Mouse (Mus musculus) retina, adult 2 months (tissue): Measurements from ENCODE around the gene Raet1e.
"Not testable (repeated sequence)": the region's sequence is repeated elsewhere in the genome, so short reads cannot be mapped to it uniquely, and the experiment has no call there.

Source experiments
- DNase-seq: peaks from one replicate; pipeline ENCODE4 v3.0.0-alpha.2; 2012; ENCODE audit warnings: low read depth, low spot score

Raet1e gene

GRCm38 (mm10) chr10:22361415-22362352 lies 203.3 kb downstream of the Raet1e start:
- DNase-seq, result not testable (repeated sequence)

GRCm38 (mm10) chr10:22362466-22362865 lies 204.1 kb downstream of the Raet1e start:
- DNase-seq, result not testable (repeated sequence)

GRCm38 (mm10) chr10:22364915-22365314 lies 206.5 kb downstream of the Raet1e start:
- DNase-seq, result not testable (repeated sequence)

GRCm38 (mm10) chr10:22381226-22381625 lies 222.9 kb downstream of the Raet1e start:
- DNase-seq, result not testable (repeated sequence)

- DNase-seq, result not testable (repeated sequence)
These were observed 231.8 kb downstream of the Raet1e start for GRCm38 (mm10) chr10:22390146-22390545.

- DNase-seq, result not testable (repeated sequence)
These were observed 233.2 kb downstream of the Raet1e start for GRCm38 (mm10) chr10:22391616-22392015.

GRCm38 (mm10) chr10:22393028-22393824 lies 234.9 kb downstream of the Raet1e start:
- not testable (repeated sequence) for DNase-seq

GRCm38 (mm10) chr10:22396680-22397079 lies 238.3 kb downstream of the Raet1e start:
- not testable (repeated sequence) for DNase-seq

- DNase-seq, result not testable (repeated sequence)
These were observed 244.0 kb downstream of the Raet1e start for GRCm38 (mm10) chr10:22402225-22402917.

- DNase-seq, result not testable (repeated sequence)
These were observed 255.5 kb downstream of the Raet1e start for GRCm38 (mm10) chr10:22413702-22414494.
